Mouse (Mus musculus): ENCODE results near the gene Plscr1. TPM values are rescaled to one million over a fixed set of nuclear protein-coding genes. Genes with fewer than 3 reads are reported as not detected.

Plscr1 gene
- polyA plus RNA-seq, 1 experiment from 2014 or later = 7.9 TPM

DNA sequence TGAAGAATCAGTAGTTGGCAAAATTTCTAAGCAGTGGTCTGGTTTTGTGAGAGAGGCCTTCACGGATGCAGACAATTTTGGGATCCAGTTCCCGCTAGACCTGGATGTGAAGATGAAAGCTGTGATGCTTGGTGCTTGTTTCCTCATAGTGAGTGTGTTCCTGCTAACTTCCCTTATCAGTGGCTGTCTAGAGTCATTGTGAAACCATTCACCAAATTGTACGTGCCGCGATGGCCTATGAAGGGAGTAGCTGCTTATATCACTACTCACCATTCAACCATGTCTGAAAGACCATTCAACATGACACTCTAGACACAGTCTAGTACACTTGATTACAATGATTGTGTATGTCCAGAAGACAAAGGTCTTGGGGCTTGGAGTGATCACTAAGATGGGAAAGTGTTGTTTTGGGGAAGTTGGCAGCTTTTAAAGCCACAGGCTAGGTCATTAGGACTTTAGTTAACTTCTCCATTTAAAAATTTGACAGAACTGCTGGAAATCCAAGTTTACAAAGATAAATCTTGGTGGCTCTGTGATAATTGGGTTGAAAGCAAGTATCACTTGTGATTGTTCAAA lies 20.4 kb downstream of the Plscr1 start:
- Histone ChIP-seq H3K27me3 (ENCODE audit: control insufficient read depth, insufficient read depth, low read depth, low read length) (no peaks in the 10 kb centered on the region), H3K4me3 (ENCODE audit: low read depth, low read length) (no peak overlapping the region), H3K4me1 (ENCODE audit: control insufficient read depth, insufficient read depth, low read length) (no peaks in the 10 kb centered on the region), H3K4me2 (ENCODE audit: low read length) (no peak overlapping the region), H3K36me3 (ENCODE audit: control insufficient read depth, insufficient read depth, low read length) (no peaks in the 10 kb centered on the region; the same call in 1 of the 2 replicates), H3K27ac (ENCODE audit: low read length) (no peak overlapping the region), H3K9me3 (replicated peaks; ENCODE audit: control insufficient read depth, low read length, poor library complexity, severe bottlenecking) (no peaks in the 10 kb centered on the region), H3K9ac (ENCODE audit: low read depth, low read length) (no peak overlapping the region)
- ATAC-seq = no peak
- WGBS = 96% methylated on average over 5 of the region's 5 CpGs

GRCm38 (mm10) chr9:92270927-92271326 lies 21.4 kb downstream of the Plscr1 start:
- no peak overlapping the region for H3K27ac ChIP-seq (ENCODE audit: low read length)
- no peaks in the 10 kb centered on the region for H3K9me3 ChIP-seq (replicated peaks; ENCODE audit: control insufficient read depth, low read length, poor library complexity, severe bottlenecking)
- H3K9ac ChIP-seq (ENCODE audit: low read depth, low read length) = no peak overlapping the region
- no peaks in the 10 kb centered on the region for H3K4me1 ChIP-seq (ENCODE audit: control insufficient read depth, insufficient read depth, low read length)
- no peak for ATAC-seq
- 47% methylated on average over 4 of the region's 4 CpGs for WGBS
- no peaks in the 10 kb centered on the region for H3K27me3 ChIP-seq (ENCODE audit: control insufficient read depth, insufficient read depth, low read depth, low read length)
- no peak overlapping the region for H3K4me3 ChIP-seq (ENCODE audit: low read depth, low read length)
- H3K4me2 ChIP-seq (ENCODE audit: low read length) = no peak overlapping the region
- H3K36me3 ChIP-seq (ENCODE audit: control insufficient read depth, insufficient read depth, low read length) = no peaks in the 10 kb centered on the region; the same call in 1 of the 2 replicates

- 95% methylated on average over 4 of the region's 4 CpGs for WGBS
- Histone ChIP-seq H3K27ac (ENCODE audit: low read length) (no peak overlapping the region), H3K27me3 (ENCODE audit: control insufficient read depth, insufficient read depth, low read depth, low read length) (no peaks in the 10 kb centered on the region), H3K9me3 (replicated peaks; ENCODE audit: control insufficient read depth, low read length, poor library complexity, severe bottlenecking) (no peaks in the 10 kb centered on the region), H3K36me3 (ENCODE audit: control insufficient read depth, insufficient read depth, low read length) (no peaks in the 10 kb centered on the region; the same call in 1 of the 2 replicates), H3K4me2 (ENCODE audit: low read length) (no peak overlapping the region), H3K4me1 (ENCODE audit: control insufficient read depth, insufficient read depth, low read length) (no peaks in the 10 kb centered on the region), H3K4me3 (ENCODE audit: low read depth, low read length) (no peak overlapping the region), H3K9ac (ENCODE audit: low read depth, low read length) (no peak overlapping the region)
- no peak for ATAC-seq
Measured at GRCm38 (mm10) chr9:92272650-92273049, 23.1 kb downstream of the Plscr1 start.

GRCm38 (mm10) chr9:92273271-92273670 lies 23.7 kb downstream of the Plscr1 start:
- ATAC-seq = no peak
- Histone ChIP-seq H3K27ac (ENCODE audit: low read length) (no peak overlapping the region), H3K9me3 (replicated peaks; ENCODE audit: control insufficient read depth, low read length, poor library complexity, severe bottlenecking) (no peaks in the 10 kb centered on the region), H3K27me3 (ENCODE audit: control insufficient read depth, insufficient read depth, low read depth, low read length) (no peaks in the 10 kb centered on the region), H3K4me1 (ENCODE audit: control insufficient read depth, insufficient read depth, low read length) (no peaks in the 10 kb centered on the region), H3K36me3 (ENCODE audit: control insufficient read depth, insufficient read depth, low read length) (no peaks in the 10 kb centered on the region; the same call in 1 of the 2 replicates), H3K4me2 (ENCODE audit: low read length) (no peak overlapping the region), H3K4me3 (ENCODE audit: low read depth, low read length) (no peak overlapping the region), H3K9ac (ENCODE audit: low read depth, low read length) (no peak overlapping the region)
- 89% methylated on average over 2 of the region's 2 CpGs for WGBS

DNA sequence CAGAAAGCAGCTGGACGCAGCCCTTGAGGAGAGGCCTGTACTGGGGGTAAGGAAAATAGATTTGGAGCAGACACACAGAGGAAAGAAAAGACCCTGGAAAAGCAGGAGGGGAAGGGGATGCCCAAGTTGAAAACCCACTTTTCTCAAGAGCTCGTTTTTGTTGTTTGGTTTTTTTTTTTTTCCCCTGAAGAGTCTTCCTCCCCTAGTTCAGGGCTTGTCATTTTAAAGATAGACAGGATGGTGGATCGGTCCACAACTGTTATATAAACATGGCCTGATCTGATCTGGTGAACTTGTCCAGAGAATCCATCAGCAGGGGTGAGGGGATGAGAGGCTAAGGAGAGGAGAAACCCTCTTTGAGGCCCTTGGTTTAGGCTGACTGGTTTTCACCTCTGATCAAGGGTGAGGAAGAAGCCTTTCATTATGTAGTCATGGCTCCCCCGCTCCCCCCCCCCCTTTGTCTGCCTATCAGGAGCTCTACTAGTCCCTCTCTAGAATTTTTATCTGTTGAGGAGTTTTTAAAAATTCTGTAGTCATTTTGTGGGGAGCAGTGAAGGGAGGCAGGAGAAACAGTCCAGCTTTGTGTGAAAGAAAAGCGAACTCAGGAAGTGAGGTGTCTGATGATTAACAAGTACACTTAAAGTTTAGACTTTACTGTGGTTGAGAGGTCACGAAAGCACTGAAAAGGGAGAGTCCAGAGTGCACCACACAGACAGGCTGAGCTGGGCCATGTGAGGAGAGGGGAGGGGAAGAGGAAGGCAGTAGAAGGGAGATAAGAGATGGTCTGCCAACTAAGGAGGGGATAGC lies 24.6 kb downstream of the Plscr1 start:
- Histone ChIP-seq H3K4me1 (ENCODE audit: control insufficient read depth, insufficient read depth, low read length) (no peaks in the 10 kb centered on the region), H3K27me3 (ENCODE audit: control insufficient read depth, insufficient read depth, low read depth, low read length) (no peaks in the 10 kb centered on the region), H3K9ac (ENCODE audit: low read depth, low read length) (no peak overlapping the region), H3K27ac (ENCODE audit: low read length) (no peak overlapping the region), H3K4me2 (ENCODE audit: low read length) (no peak overlapping the region), H3K4me3 (ENCODE audit: low read depth, low read length) (no peak overlapping the region), H3K9me3 (replicated peaks; ENCODE audit: control insufficient read depth, low read length, poor library complexity, severe bottlenecking) (no peaks in the 10 kb centered on the region), H3K36me3 (ENCODE audit: control insufficient read depth, insufficient read depth, low read length) (no peaks in the 10 kb centered on the region; the same call in 1 of the 2 replicates)
- no peak for ATAC-seq
- 79% methylated on average over 6 of the region's 6 CpGs for WGBS

GRCm38 (mm10) chr9:92275486-92276207 lies 26.1 kb downstream of the Plscr1 start, which contains the start of gene Plscr2:
Gene Plscr2 (plus strand): TSS chr9:92275602.
- ATAC-seq = no peak
- Histone ChIP-seq H3K4me2 (ENCODE audit: low read length) (no peak within 1 kb of the TSS), H3K27me3 (ENCODE audit: control insufficient read depth, insufficient read depth, low read depth, low read length) (no peaks in the 10 kb centered on the region), H3K4me3 (ENCODE audit: low read depth, low read length) (no peak within 1 kb of the TSS), H3K4me1 (ENCODE audit: control insufficient read depth, insufficient read depth, low read length) (no peaks in the 10 kb centered on the region), H3K36me3 (ENCODE audit: control insufficient read depth, insufficient read depth, low read length) (no peaks in the 10 kb centered on the region; the same call in 1 of the 2 replicates), H3K9me3 (replicated peaks; ENCODE audit: control insufficient read depth, low read length, poor library complexity, severe bottlenecking) (no peaks in the 10 kb centered on the region), H3K9ac (ENCODE audit: low read depth, low read length) (no peak within 1 kb of the TSS), H3K27ac (ENCODE audit: low read length) (no peak within 1 kb of the TSS)
- WGBS = 76% methylated on average over 9 of the region's 9 CpGs

- ATAC-seq = no peak
- Histone ChIP-seq H3K9me3 (replicated peaks; ENCODE audit: control insufficient read depth, low read length, poor library complexity, severe bottlenecking) (no peaks in the 10 kb centered on the region), H3K4me2 (ENCODE audit: low read length) (no peak overlapping the region), H3K9ac (ENCODE audit: low read depth, low read length) (no peak overlapping the region), H3K4me3 (ENCODE audit: low read depth, low read length) (no peak overlapping the region), H3K27me3 (ENCODE audit: control insufficient read depth, insufficient read depth, low read depth, low read length) (no peaks in the 10 kb centered on the region), H3K4me1 (ENCODE audit: control insufficient read depth, insufficient read depth, low read length) (no peaks in the 10 kb centered on the region), H3K36me3 (ENCODE audit: control insufficient read depth, insufficient read depth, low read length) (no peaks in the 10 kb centered on the region), H3K27ac (ENCODE audit: low read length) (no peak overlapping the region)
- 82% methylated on average over 7 of the region's 7 CpGs for WGBS
Measured at GRCm38 (mm10) chr9:92276360-92276759, 26.8 kb downstream of the Plscr1 start.

DNA sequence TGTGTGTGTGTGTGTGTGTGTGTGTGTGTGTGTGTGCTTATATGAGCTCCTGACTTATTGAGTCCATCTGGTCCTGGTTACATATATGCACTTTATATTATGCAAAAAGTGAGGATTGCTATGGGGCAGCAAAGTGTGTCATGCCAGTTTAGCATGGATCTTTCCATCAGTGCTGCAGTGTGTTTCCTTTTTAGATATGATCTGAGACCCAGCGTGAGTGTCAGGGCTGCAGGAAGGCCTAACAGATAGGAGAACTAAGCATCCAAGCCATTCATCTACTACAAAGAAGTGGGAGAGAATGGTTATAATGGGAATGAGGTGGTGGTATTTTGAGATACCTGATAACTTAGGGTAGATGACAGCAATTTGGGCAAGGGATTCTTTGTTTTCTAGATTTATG lies 30.5 kb downstream of the Plscr1 start:
- 88% methylated on average over 1 of the region's 1 CpGs for WGBS
- ATAC-seq = no peak

More for the DNA sequence above, 30.5 kb downstream of the Plscr1 start:
- no peak overlapping the region for H3K27ac ChIP-seq (ENCODE audit: low read length)
- no peak overlapping the region for H3K9ac ChIP-seq (ENCODE audit: low read depth, low read length)
- H3K4me1 ChIP-seq (ENCODE audit: control insufficient read depth, insufficient read depth, low read length) = no peaks in the 10 kb centered on the region
- no peaks in the 10 kb centered on the region for H3K36me3 ChIP-seq (ENCODE audit: control insufficient read depth, insufficient read depth, low read length)
- H3K27me3 ChIP-seq (ENCODE audit: control insufficient read depth, insufficient read depth, low read depth, low read length) = no peaks in the 10 kb centered on the region
- no peak overlapping the region for H3K4me3 ChIP-seq (ENCODE audit: low read depth, low read length)
- no peak overlapping the region for H3K4me2 ChIP-seq (ENCODE audit: low read length)
- H3K9me3 ChIP-seq (replicated peaks; ENCODE audit: control insufficient read depth, low read length, poor library complexity, severe bottlenecking) = no peaks in the 10 kb centered on the region
